Mouse (Mus musculus) liver, embryonic 16.5 days (tissue): Measurements from ENCODE around the gene Atp4a. TPM values are rescaled to one million over a fixed set of nuclear protein-coding genes. Genes with fewer than 3 reads are reported as not detected.
A peak's percentile ranks its signal among the peaks of the same experiment; 100 is the strongest.

Source experiments
- ATAC-seq: fragments of 200-750 bp; cut with Nextera tagmentation; 2 replicates; pipeline ENCODE4 v1.8.0; 2017; ENCODE audit warnings: low read depth, mild to moderate bottlenecking, moderate number of reproducible peaks, moderate library complexity
- H3K27ac ChIP-seq: fragments of 300-500 bp; sonication (generic); 2 replicates; pipeline ENCODE4 v1.5.1; 2014; ENCODE audit warnings: mild to moderate bottlenecking, low read length
- H3K27me3 ChIP-seq: fragments of 300-500 bp; sonication (generic); 2 replicates; pipeline ENCODE4 v1.6.1; 2014; ENCODE audit warnings: low read depth, low read length, mixed read lengths; ENCODE audit not compliant: control insufficient read depth, insufficient read depth
- H3K36me3 ChIP-seq: fragments of 300-500 bp; sonication (generic); 2 replicates; pipeline ENCODE4 v1.6.1; 2014; ENCODE audit warnings: mild to moderate bottlenecking; ENCODE audit not compliant: control insufficient read depth, insufficient read depth
- H3K4me1 ChIP-seq: fragments of 300-500 bp; sonication (generic); 2 replicates; pipeline ENCODE4 v1.6.1; 2014; ENCODE audit warnings: low read depth, low read length, mixed read lengths; ENCODE audit not compliant: control insufficient read depth
- H3K4me2 ChIP-seq: fragments of 300-500 bp; sonication (generic); 2 replicates; pipeline ENCODE4 v1.6.1; 2014; ENCODE audit warnings: low read depth, low read length, mixed read lengths
- H3K4me3 ChIP-seq: fragments of 300-500 bp; sonication (generic); 2 replicates; pipeline ENCODE4 v1.5.1; 2014; ENCODE audit warnings: low read depth, mild to moderate bottlenecking, low read length
- H3K9ac ChIP-seq: fragments of 300-500 bp; sonication (generic); 2 replicates; pipeline ENCODE4 v1.6.1; 2014; ENCODE audit warnings: low read depth, low read length
- H3K9me3 ChIP-seq: fragments of 300-500 bp; sonication (generic); replicated peaks from 2 replicates; pipeline ENCODE4 v1.6.1; 2016; ENCODE audit warnings: low read length; ENCODE audit not compliant: control insufficient read depth
- whole genome bisulfite sequencing: fragments of 180-500 bp; shearing (Covaris S2); extraction: QIAGEN DNeasy Blood & Tissue Kit; methylation state at CpG from one replicate; pipeline ENCODE4 v1.1.7; 2014; ENCODE audit not compliant: insufficient replicate concordance; 5-methylcytosine and 5-hydroxymethylcytosine counted together
- polyA plus RNA-seq: library from polyadenylated mRNA; unstranded; fragments of >200 nt; fragmentation: Nextera tagmentation; extraction: Ambion mirVana; gene quantifications from 2 replicates; pipeline ENCODE4 v1.2.1, GENCODE M21; 2015

The Atp4a gene
- 4.1 and 4.4 TPM in 2 replicates for polyA plus RNA-seq

GRCm38 (mm10) chr7:30711942-30712341, at the start of gene Atp4a:
TSS of gene Atp4a (plus strand) at chr7:30712209.
- WGBS, result 65% methylated on average over 3 of the region's 3 CpGs
- peaks cover 14% of the 10 kb centered on the region; the same call in 1 of the 2 replicates for H3K27me3 ChIP-seq
- ATAC-seq, result no peak

GRCm38 (mm10) chr7:30664529-30665200, 47.3 kb upstream of the Atp4a start, which contains the start of gene Haus5:
TSS of gene Haus5 (minus strand) at chr7:30664994.
- Histone ChIP-seq H3K4me3 (peak within 1 kb of the TSS; percentile 87), H3K4me1 (peaks cover 12% of the 10 kb centered on the region), H3K9ac (peak within 1 kb of the TSS; percentile 89), H3K27me3 (no peaks in the 10 kb centered on the region), H3K4me2 (peak within 1 kb of the TSS; percentile 95), H3K9me3 (no peaks in the 10 kb centered on the region), H3K27ac (peak within 1 kb of the TSS; percentile 73), H3K36me3 (peaks cover 16% of the 10 kb centered on the region)
- under 1% methylated on average over 34 of the region's 34 CpGs for WGBS
- ATAC-seq, result peak; percentile 96

More at GRCm38 (mm10) chr7:30711942-30712341, at the start of gene Atp4a:
- peaks cover 2% of the 10 kb centered on the region for H3K4me1 ChIP-seq
- no peak within 1 kb of the TSS for H3K4me3 ChIP-seq
- no peak within 1 kb of the TSS for H3K9ac ChIP-seq
- no peak within 1 kb of the TSS for H3K4me2 ChIP-seq
- no peak within 1 kb of the TSS for H3K27ac ChIP-seq
- H3K36me3 ChIP-seq, result no peaks in the 10 kb centered on the region
- no peaks in the 10 kb centered on the region for H3K9me3 ChIP-seq

DNA sequence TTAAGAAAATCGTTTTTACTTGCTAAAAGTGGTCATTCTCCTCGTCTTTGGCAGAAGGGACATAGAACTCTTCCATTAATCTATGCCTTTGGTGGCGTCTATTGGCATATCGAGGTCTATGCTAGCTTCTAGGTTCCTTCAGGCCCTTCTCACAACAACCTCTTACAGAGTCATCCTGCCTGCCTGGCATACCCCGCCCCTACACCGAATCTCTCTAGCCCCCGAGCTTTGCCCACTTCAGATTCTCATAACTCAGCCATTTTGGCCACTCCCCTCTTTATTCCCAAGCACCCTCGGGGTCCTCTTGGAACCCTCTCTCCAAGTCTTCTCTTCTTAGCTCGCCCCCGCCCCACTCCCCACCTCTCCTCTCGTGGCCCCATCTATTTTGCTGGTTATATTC, 46.7 kb upstream of the Atp4a start:
- WGBS, result 5% methylated on average over 11 of the region's 11 CpGs
- H3K9me3 ChIP-seq, result no peaks in the 10 kb centered on the region
- H3K4me2 ChIP-seq, result peak overlapping the region; percentile 95
- peaks cover 12% of the 10 kb centered on the region for H3K4me1 ChIP-seq
- no peak overlapping the region for H3K27ac ChIP-seq
- peaks cover 14% of the 10 kb centered on the region for H3K36me3 ChIP-seq
- no peaks in the 10 kb centered on the region for H3K27me3 ChIP-seq
- ATAC-seq, result 0 out of 2 replicates have a peak, but pooled peaks have one; percentile 14
- peak overlapping the region; percentile 87 for H3K4me3 ChIP-seq
- H3K9ac ChIP-seq, result peak overlapping the region; percentile 89

- peaks cover 7% of the 10 kb centered on the region for H3K4me1 ChIP-seq
- no peak overlapping the region for H3K4me3 ChIP-seq
- H3K27me3 ChIP-seq, result no peaks in the 10 kb centered on the region
- H3K4me2 ChIP-seq, result no peak overlapping the region
- WGBS, result 25% methylated on average over 3 of the region's 3 CpGs
- H3K9ac ChIP-seq, result no peak overlapping the region
- no peaks in the 10 kb centered on the region for H3K9me3 ChIP-seq
- no peaks in the 10 kb centered on the region for H3K36me3 ChIP-seq
- no peak overlapping the region for H3K27ac ChIP-seq
- ATAC-seq, result no peak
Observed at GRCm38 (mm10) chr7:30669229-30669628, 42.8 kb upstream of the Atp4a start.

GRCm38 (mm10) chr7:30671480-30671879, 40.5 kb upstream of the Atp4a start, which contains the start of gene Pmis2:
TSS of gene Pmis2 (minus strand) at chr7:30671605.
- no peak for ATAC-seq
- Histone ChIP-seq H3K27me3 (no peaks in the 10 kb centered on the region), H3K9ac (no peak within 1 kb of the TSS), H3K27ac (no peak within 1 kb of the TSS), H3K4me2 (no peak within 1 kb of the TSS), H3K9me3 (no peaks in the 10 kb centered on the region), H3K36me3 (no peaks in the 10 kb centered on the region), H3K4me3 (no peak within 1 kb of the TSS), H3K4me1 (no peaks in the 10 kb centered on the region)
- WGBS, result 60% methylated on average over 9 of the region's 9 CpGs

DNA sequence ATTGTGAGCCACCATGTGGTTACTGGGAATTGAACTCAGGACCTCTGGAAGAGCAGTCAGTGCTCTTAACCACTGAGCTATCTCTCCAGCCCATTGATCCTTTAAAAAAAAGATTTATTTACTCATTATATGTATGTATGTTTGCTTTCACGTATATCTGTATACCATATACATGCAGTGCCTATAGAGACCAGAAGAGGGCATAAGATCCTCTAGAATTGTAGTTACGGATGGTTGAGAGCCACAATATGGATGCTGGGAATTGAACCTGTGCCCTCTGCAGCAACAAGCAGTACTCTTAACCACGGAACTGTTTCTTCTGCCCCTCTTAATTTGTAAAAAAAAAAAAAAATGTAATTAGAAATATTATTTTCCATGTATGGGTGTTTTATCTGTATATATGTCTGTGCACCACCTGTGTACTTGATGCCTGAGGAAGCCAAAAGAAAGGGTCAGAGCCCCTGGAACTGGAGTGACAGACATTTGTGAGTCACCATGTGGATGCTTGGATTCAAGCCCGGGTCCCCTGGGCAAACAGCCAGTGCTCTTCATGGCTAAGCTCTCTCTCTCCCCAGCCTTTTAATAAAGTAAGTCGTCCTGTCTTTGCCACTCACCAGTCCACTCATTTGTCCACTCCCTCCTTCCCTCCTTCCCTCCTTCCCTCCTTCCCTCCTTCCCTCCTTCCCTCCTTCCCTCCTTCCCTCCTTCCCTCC, 33.6 kb upstream of the Atp4a start:
- no peak for ATAC-seq
- no peaks in the 10 kb centered on the region for H3K4me1 ChIP-seq
- H3K27me3 ChIP-seq, result no peaks in the 10 kb centered on the region
- no peaks in the 10 kb centered on the region for H3K36me3 ChIP-seq
- no peak overlapping the region for H3K9ac ChIP-seq
- 54% methylated on average over 5 of the region's 5 CpGs for WGBS
- no peak overlapping the region for H3K4me3 ChIP-seq
- no peak overlapping the region for H3K4me2 ChIP-seq
- H3K9me3 ChIP-seq, result no peaks in the 10 kb centered on the region
- H3K27ac ChIP-seq, result no peak overlapping the region

DNA sequence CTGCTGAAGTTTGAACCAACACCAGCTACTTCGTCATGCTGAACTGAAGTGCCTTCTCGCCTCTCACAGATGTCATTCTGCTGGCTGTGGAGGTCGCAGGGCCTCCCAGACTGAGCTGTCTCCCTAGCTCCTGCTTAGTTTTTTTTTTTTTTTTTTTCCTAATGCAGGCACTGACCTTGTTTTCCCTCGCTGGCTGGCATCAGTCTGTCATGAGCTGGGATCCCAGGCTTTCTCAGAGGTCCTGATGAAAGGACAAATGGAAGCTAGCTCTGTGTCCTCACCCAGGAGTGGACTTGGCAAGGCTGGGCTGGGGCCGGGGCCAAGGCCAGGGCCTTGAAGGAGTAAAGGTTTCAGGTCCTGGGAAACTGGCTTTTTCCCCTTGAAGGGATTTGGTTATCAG, 30.1 kb upstream of the Atp4a start:
- H3K4me3 ChIP-seq, result no peak overlapping the region
- no peaks in the 10 kb centered on the region for H3K27me3 ChIP-seq
- WGBS, result 68% methylated on average over 5 of the region's 5 CpGs
- H3K36me3 ChIP-seq, result no peaks in the 10 kb centered on the region
- no peak overlapping the region for H3K4me2 ChIP-seq
- H3K4me1 ChIP-seq, result no peaks in the 10 kb centered on the region
- ATAC-seq, result no peak
- no peaks in the 10 kb centered on the region for H3K9me3 ChIP-seq
- H3K27ac ChIP-seq, result no peak overlapping the region
- H3K9ac ChIP-seq, result no peak overlapping the region

- H3K4me3 ChIP-seq, result no peak overlapping the region
- no peaks in the 10 kb centered on the region for H3K36me3 ChIP-seq
- H3K27me3 ChIP-seq, result no peaks in the 10 kb centered on the region
- WGBS, result 16% methylated on average over 2 of the region's 2 CpGs
- H3K4me1 ChIP-seq, result no peaks in the 10 kb centered on the region
- H3K4me2 ChIP-seq, result no peak overlapping the region
- no peak overlapping the region for H3K9ac ChIP-seq
- no peaks in the 10 kb centered on the region for H3K9me3 ChIP-seq
- H3K27ac ChIP-seq, result no peak overlapping the region
- ATAC-seq, result no peak
Observed at GRCm38 (mm10) chr7:30683425-30683824, 28.6 kb upstream of the Atp4a start.

DNA sequence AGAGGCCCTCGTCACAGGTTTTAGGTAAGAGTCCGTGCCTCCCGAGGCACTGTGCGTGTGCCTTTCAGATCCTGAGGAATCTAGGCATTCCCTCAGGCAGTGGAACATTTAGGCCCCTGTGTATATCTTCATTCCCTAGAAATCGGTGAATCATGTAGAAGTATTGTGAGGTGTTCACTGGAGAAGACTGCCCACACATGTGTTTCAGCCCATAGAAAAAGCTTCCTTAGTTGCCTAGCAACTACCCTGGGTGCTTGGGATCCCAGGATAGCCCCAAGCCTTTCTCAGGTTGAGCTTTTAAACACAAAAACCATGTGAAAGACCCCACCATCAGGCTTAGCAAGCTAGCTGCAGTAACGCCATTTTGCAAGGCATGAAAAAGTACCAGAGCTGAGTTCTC, 23.7 kb upstream of the Atp4a start:
- Histone ChIP-seq H3K9me3 (no peaks in the 10 kb centered on the region), H3K4me2 (no peak overlapping the region), H3K36me3 (no peaks in the 10 kb centered on the region), H3K27ac (no peak overlapping the region), H3K9ac (no peak overlapping the region), H3K27me3 (no peaks in the 10 kb centered on the region), H3K4me3 (no peak overlapping the region), H3K4me1 (no peaks in the 10 kb centered on the region)
- ATAC-seq, result no peak
- 69% methylated on average over 6 of the region's 6 CpGs for WGBS
